Mouse (Mus musculus) monocyte, adult 59 days (primary cell): ENCODE results near the gene Rad9b. TPM values are rescaled to one million over a fixed set of nuclear protein-coding genes. Genes with fewer than 3 reads are reported as not detected.

Experiments used
- total RNA-seq, 2 experiments: library from RNA; stranded (reverse); gene quantifications; one replicate each; pipeline ENCODE4 v1.2.4; 2023

The Rad9b gene
- total RNA-seq, result 1 to 10 TPM; 1.0 to 1.6 TPM

GRCm38 (mm10) chr5:122353807-122354491, at the start of gene Rad9b, which contains the start of gene Vps29:
TSS of gene Rad9b (minus strand) at chr5:122354233.
TSS of gene Vps29 (plus strand) at chr5:122354369.

GRCm38 (mm10) chr5:122391786-122392180, 37.8 kb upstream of the Rad9b start, which contains the start of gene Arpc3:
TSS of gene Arpc3 (plus strand) at chr5:122391878.

GRCm38 (mm10) chr5:122372192-122372769, 18.2 kb upstream of the Rad9b start, which contains the start of gene Fam216a:
TSS of gene Fam216a (minus strand) at chr5:122372364.

GRCm38 (mm10) chr5:122371591-122372191, 17.7 kb upstream of the Rad9b start, which contains the start of gene Gpn3:
TSS of gene Gpn3 (plus strand) at chr5:122371876.

GRCm38 (mm10) chr5:122284183-122285028, 69.6 kb downstream of the Rad9b start, which contains the start of gene Pptc7:
TSS of gene Pptc7 (plus strand) at chr5:122284365.

Other genes with a start within 250 kb of the Rad9b start
- gene Ccdc63, start 213.4 kb downstream of the Rad9b start, total RNA-seq, result under 1 TPM in 1 of 2 experiments, not detected in 1; 0.43 TPM
- 100 to 1,000 TPM; 119 to 122 TPM for gene Ppp1cc, start 196.0 kb downstream of the Rad9b start, total RNA-seq
- 10 to 100 TPM; 24.6 to 26.4 TPM for gene Hvcn1, start 147.4 kb downstream of the Rad9b start, total RNA-seq
- 1 to 10 TPM; 4.6 to 5.1 TPM for gene Tctn1, start 89.8 kb downstream of the Rad9b start, total RNA-seq
- gene Pptc7, start 69.9 kb downstream of the Rad9b start, total RNA-seq, result 10 to 100 TPM; 23.0 to 24.8 TPM
- 10 to 100 TPM; 75.8 to 77.1 TPM for gene Vps29, start 136 bp upstream of the Rad9b start, total RNA-seq
- gene Gpn3, start 17.6 kb upstream of the Rad9b start, total RNA-seq, result 10 to 100 TPM; 21.4 to 23.2 TPM
- 1 to 10 TPM; 3.7 to 4.6 TPM for gene Fam216a, start 18.1 kb upstream of the Rad9b start, total RNA-seq
- gene Arpc3, start 37.6 kb upstream of the Rad9b start, total RNA-seq, result 100 to 1,000 TPM; 641 to 699 TPM
- 10 to 100 TPM; 21.3 to 24.6 TPM for gene Anapc7, start 67.5 kb upstream of the Rad9b start, total RNA-seq
- gene Atp2a2, start 148.0 kb upstream of the Rad9b start, total RNA-seq, result 100 to 1,000 TPM; 102 to 110 TPM